Mouse (Mus musculus) c-Kit-positive CD71-positive TER-119-negative erythroid progenitor cells, embryonic 14.5 days (primary cell): ENCODE data around the gene Atp1a3.
A peak's percentile ranks its signal among the peaks of the same experiment; 100 is the strongest.
"Not testable (repeated sequence)": the region's sequence is repeated elsewhere in the genome, so short reads cannot be mapped to it uniquely, and the experiment has no call there.

Experiments used
- DNase-seq: peaks from one replicate; pipeline ENCODE4 v3.0.0-alpha.2; 2013; ENCODE audit warnings: low read depth

Gene Atp1a3

GRCm38 (mm10) chr7:25005421-25006065 lies at the start of gene Atp1a3:
Atp1a3 (minus strand) TSS chr7:25005958.
- DNase-seq = no peak

GRCm38 (mm10) chr7:25052587-25052986 lies 46.8 kb upstream of the Atp1a3 start:
- no peak for DNase-seq

- DNase-seq = no peak
Observed at GRCm38 (mm10) chr7:25049295-25049930, 43.7 kb upstream of the Atp1a3 start.

GRCm38 (mm10) chr7:25047363-25047762 lies 41.6 kb upstream of the Atp1a3 start:
- DNase-seq = no peak

- not testable (repeated sequence) for DNase-seq
Observed at GRCm38 (mm10) chr7:25044599-25044998, 38.8 kb upstream of the Atp1a3 start.

- no peak for DNase-seq
Observed at GRCm38 (mm10) chr7:25041921-25042320, 36.2 kb upstream of the Atp1a3 start.

- peak; percentile 53 for DNase-seq
Observed at GRCm38 (mm10) chr7:25035916-25036315, 30.2 kb upstream of the Atp1a3 start.

GRCm38 (mm10) chr7:25034796-25035195 lies 29.0 kb upstream of the Atp1a3 start:
- no peak for DNase-seq

- DNase-seq = no peak
Observed at GRCm38 (mm10) chr7:25031528-25031927, 25.8 kb upstream of the Atp1a3 start.

- peak; percentile 68 for DNase-seq
Observed at GRCm38 (mm10) chr7:25030032-25030753, 24.4 kb upstream of the Atp1a3 start.

- DNase-seq = no peak
Observed at GRCm38 (mm10) chr7:25026452-25026851, 20.7 kb upstream of the Atp1a3 start.

GRCm38 (mm10) chr7:25025855-25026439 lies 20.2 kb upstream of the Atp1a3 start:
- DNase-seq = no peak

GRCm38 (mm10) chr7:25011592-25011991 lies 5.8 kb upstream of the Atp1a3 start:
- no peak for DNase-seq

- no peak for DNase-seq
Observed at GRCm38 (mm10) chr7:25010090-25010913, 4.5 kb upstream of the Atp1a3 start.

GRCm38 (mm10) chr7:25009099-25009700 lies 3.4 kb upstream of the Atp1a3 start:
- DNase-seq = no peak

- DNase-seq = peak; percentile 58
Observed at GRCm38 (mm10) chr7:25008635-25009034, 2.9 kb upstream of the Atp1a3 start.

GRCm38 (mm10) chr7:25007609-25008374 lies 2.0 kb upstream of the Atp1a3 start:
- DNase-seq = no peak

- no peak for DNase-seq
Observed at GRCm38 (mm10) chr7:25006586-25007364, 1.0 kb upstream of the Atp1a3 start.

GRCm38 (mm10) chr7:25006171-25006570 lies 413 bp upstream of the Atp1a3 start:
- no peak for DNase-seq

GRCm38 (mm10) chr7:25004806-25005205 lies 952 bp downstream of the Atp1a3 start:
- DNase-seq = no peak
